Mouse (Mus musculus) testis, adult 2 months (tissue): ENCODE data around the gene Magi2. TPM values are rescaled to one million over a fixed set of nuclear protein-coding genes. Genes with fewer than 3 reads are reported as not detected.

Experiments used
- H3K27ac ChIP-seq: fragments of 200-500 bp; 2 replicates; pipeline ENCODE4 v1.5.1; 2012; ENCODE audit warnings: low read depth, low read length; ENCODE audit not compliant: control insufficient read depth, insufficient read depth
- H3K27me3 ChIP-seq: fragments of 200-500 bp; 2 replicates; pipeline ENCODE4 v1.6.1; 2012; ENCODE audit warnings: mild to moderate bottlenecking, low read length, moderate library complexity; ENCODE audit not compliant: control insufficient read depth, insufficient read depth
- H3K36me3 ChIP-seq: fragments of 200-500 bp; 2 replicates; pipeline ENCODE4 v1.6.1; 2012; ENCODE audit warnings: mild to moderate bottlenecking, low read length; ENCODE audit not compliant: control insufficient read depth, insufficient read depth
- H3K4me1 ChIP-seq: fragments of 200-500 bp; 2 replicates; pipeline ENCODE4 v1.6.1; 2012; ENCODE audit warnings: low read length; ENCODE audit not compliant: control insufficient read depth, insufficient read depth
- H3K4me3 ChIP-seq: fragments of 200-500 bp; 2 replicates; pipeline ENCODE4 v1.5.1; 2012; ENCODE audit warnings: low read depth, mild to moderate bottlenecking, low read length, moderate library complexity, mixed read lengths; ENCODE audit not compliant: control insufficient read depth
- CTCF ChIP-seq: fragments of 200-500 bp; IDR thresholded peaks from 2 replicates; pipeline ENCODE4 v1.5.1; 2012; ENCODE audit warnings: low read depth, mild to moderate bottlenecking, inconsistent platforms, low read length, moderate library complexity; ENCODE audit not compliant: control insufficient read depth, insufficient read depth, insufficient replicate concordance
- POLR2A ChIP-seq: fragments of 200-500 bp; IDR thresholded peaks from 2 replicates; pipeline ENCODE4 v1.6.1; 2012; ENCODE audit warnings: low read depth, mild to moderate bottlenecking, inconsistent platforms, low read length, moderate library complexity; ENCODE audit not compliant: control insufficient read depth
- polyA plus RNA-seq: library from polyadenylated mRNA; depleted of rRNA; stranded (reverse); fragments of >200 nt; gene quantifications from 2 replicates; pipeline ENCODE4 v1.2.3, GENCODE M21; 2012

Gene Magi2
- polyA plus RNA-seq, 1 experiment = 6.3 TPM

DNA sequence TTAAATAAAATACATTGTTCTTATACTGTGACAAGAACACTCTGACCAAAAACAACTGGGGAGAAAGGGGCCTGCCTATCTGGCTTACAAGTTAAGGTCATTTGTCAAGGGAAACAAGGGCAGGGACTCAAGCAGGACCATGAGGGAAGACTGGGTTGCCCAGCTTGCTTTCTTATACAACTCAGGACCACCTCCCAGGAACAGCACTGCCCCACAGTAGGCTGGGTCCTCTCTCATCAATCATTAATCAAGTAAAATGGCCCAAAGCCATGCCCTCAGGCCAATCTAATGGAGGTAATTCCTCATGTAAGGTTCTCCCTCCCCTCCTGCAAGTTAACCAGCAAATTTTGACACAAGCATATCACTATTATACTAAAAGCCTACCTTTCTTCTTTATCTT is 1349.4 kb downstream of the Magi2 start:
- no peaks in the 10 kb centered on the region for H3K4me1 ChIP-seq

DNA sequence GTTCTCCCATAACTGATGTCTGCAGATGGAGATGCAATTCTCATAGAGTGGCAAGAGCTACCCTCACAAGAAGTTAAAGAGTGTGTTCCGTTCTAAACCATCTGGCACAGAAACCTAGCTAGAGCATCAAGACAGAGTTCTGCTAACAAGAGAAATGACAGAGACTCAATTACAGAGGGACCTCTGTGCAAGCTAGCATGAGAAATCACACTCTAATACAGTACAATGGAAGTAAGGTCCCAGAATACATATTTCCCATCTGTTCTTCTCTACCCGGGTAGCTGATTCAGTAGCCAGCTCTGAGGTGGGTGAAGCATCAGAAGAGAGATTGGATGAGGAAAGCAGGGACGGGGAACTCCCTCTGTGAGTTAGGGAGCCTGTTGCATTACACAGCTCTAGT is 1351.8 kb downstream of the Magi2 start:
- H3K27me3 ChIP-seq = no peaks in the 10 kb centered on the region
- TF ChIP-seq CTCF (no peak), POLR2A (no peak)
- H3K36me3 ChIP-seq = no peaks in the 10 kb centered on the region
- no peaks in the 10 kb centered on the region for H3K4me1 ChIP-seq
- no peak overlapping the region for H3K27ac ChIP-seq
- no peak overlapping the region for H3K4me3 ChIP-seq

More for the DNA sequence above, 1349.4 kb downstream of the Magi2 start:
- Histone ChIP-seq H3K4me3 (no peak overlapping the region), H3K27ac (no peak overlapping the region), H3K36me3 (no peaks in the 10 kb centered on the region), H3K27me3 (no peaks in the 10 kb centered on the region)
- TF ChIP-seq POLR2A (no peak), CTCF (no peak)

DNA sequence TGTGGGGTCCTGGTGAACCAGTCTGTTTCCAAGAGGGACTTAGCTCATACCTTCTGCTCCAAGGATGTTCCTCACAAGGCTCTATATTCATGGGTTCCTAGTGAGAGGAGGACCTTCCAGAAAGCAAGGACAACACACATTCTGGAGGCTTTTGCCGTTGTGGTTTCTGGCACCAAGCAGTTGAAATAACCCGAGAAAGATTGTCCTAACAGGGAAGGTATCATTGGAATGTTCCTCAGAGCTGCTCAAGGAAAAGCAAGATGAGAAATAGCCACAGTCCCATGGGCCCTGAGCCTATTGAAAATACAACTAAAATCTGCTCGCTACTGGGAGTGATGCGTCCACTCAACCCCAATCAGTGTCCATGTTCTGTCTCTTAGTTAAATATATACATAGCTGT is 1353.8 kb downstream of the Magi2 start:
- TF ChIP-seq CTCF = no peak
- TF ChIP-seq POLR2A = no peak
- H3K27me3 ChIP-seq = no peaks in the 10 kb centered on the region
- H3K27ac ChIP-seq = no peak overlapping the region
- H3K36me3 ChIP-seq = no peaks in the 10 kb centered on the region
- H3K4me1 ChIP-seq = no peaks in the 10 kb centered on the region
- no peak overlapping the region for H3K4me3 ChIP-seq

DNA sequence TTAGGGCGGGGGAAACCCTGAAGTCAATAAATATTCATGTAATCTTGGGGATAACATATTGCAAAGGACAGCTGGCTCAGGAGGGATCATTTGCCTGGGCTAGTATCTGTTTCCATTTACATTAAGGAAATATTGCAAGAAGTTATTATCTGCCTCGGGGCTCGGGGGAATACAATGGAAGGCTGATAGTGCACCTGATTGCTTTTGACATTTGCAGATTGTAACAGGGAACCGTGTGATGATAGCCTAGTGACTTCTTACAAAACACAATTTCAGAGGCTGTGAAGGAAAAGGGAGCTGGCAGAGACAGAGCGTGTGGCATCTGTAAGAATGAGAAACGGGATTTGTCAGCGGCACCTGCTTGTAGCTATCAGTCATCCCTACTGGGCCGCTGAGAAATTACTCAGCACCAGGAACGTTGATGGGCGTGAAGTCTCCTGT is 1356.2 kb downstream of the Magi2 start:
- Histone ChIP-seq H3K36me3 (no peaks in the 10 kb centered on the region), H3K4me3 (no peak overlapping the region), H3K27me3 (no peaks in the 10 kb centered on the region), H3K4me1 (no peaks in the 10 kb centered on the region), H3K27ac (no peak overlapping the region)
- TF ChIP-seq POLR2A (no peak), CTCF (no peak)

DNA sequence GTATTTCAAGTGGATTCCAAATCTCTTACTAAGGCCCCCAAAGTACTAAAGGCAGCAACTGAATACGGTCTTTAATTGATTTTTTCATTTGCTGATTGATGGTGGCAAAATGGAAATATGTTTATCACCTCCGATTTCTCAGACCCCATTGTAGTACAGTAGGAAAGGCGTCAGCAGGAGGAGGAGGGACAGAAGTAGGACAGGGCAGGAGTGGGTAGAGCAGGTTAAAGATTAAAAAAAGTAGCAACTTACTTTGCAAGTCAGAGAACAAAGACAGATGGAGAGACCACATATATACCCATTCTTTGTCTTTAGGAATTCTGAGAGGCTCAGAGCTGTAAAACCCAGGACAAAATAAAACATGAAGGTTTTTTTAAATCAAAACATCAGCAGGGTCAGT is 1356.8 kb downstream of the Magi2 start:
- H3K4me3 ChIP-seq = no peak overlapping the region
- no peaks in the 10 kb centered on the region for H3K4me1 ChIP-seq
- H3K36me3 ChIP-seq = no peaks in the 10 kb centered on the region
- TF ChIP-seq POLR2A = no peak
- no peak for TF ChIP-seq CTCF
- H3K27ac ChIP-seq = no peak overlapping the region
- no peaks in the 10 kb centered on the region for H3K27me3 ChIP-seq

DNA sequence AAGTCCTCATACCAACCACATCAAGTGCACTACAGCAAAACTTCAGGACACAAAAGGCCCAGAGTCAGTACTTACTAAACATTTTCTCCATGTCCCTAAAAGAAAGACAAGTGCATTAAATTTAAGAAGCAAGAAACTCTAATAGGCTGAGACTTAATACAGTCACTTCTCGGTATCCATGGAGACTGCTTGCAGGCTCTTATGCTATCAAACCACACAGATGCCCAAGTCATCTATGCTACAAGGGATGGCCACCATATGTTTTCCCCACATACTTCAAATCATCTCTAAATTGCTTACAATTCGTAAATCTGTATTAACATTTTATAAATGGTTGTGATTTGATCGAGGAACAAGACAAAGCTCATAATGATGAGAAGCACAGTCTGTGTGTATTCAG is 1357.9 kb downstream of the Magi2 start:
- TF ChIP-seq POLR2A = no peak
- TF ChIP-seq CTCF = no peak
- no peaks in the 10 kb centered on the region for H3K36me3 ChIP-seq
- no peaks in the 10 kb centered on the region for H3K27me3 ChIP-seq
- no peaks in the 10 kb centered on the region for H3K4me1 ChIP-seq
- no peak overlapping the region for H3K4me3 ChIP-seq
- no peak overlapping the region for H3K27ac ChIP-seq

DNA sequence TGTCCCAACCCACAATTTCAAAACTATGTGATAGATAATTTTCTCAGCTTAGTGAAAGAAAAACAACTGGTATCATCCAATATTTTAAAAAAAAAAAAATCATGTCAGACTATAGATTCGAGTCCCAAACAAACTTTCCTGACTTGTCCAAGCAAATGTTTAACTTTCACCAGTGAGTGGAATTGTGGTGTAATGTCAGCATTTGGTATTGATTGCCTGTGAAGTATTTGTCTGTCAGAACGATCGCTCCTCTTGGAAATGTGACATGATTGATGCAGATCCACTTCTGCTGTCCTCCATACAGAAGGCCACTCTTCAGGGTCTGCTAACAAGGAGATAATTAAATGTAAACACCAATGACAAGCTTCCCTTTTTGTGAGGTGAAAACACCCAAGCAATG is 1362.9 kb downstream of the Magi2 start:
- no peak overlapping the region for H3K4me3 ChIP-seq
- TF ChIP-seq POLR2A = no peak
- no peak for TF ChIP-seq CTCF
- H3K4me1 ChIP-seq = no peaks in the 10 kb centered on the region
- H3K27me3 ChIP-seq = no peaks in the 10 kb centered on the region
- H3K36me3 ChIP-seq = no peaks in the 10 kb centered on the region
- no peak overlapping the region for H3K27ac ChIP-seq

DNA sequence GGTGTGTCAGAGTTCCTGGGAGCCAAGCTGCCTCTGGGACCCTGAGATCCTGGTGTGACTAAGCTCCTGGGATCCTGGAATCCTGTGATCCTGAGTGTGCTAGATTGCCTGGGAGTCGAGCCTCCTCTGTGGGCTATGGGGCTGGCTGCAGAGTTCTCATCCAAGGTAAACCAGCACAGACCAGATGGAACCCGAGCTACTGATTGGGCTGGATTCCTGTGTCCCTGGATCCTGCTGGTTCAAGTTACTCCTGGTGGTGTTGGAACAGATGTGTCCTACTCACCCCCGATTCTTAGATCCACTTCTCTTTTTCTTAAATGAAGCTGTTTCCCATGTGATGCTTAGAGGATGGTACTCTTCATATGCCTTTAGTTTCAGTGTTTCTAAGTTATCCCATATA is 1371.4 kb downstream of the Magi2 start:
- Histone ChIP-seq H3K36me3 (no peaks in the 10 kb centered on the region), H3K4me3 (no peak overlapping the region), H3K4me1 (no peaks in the 10 kb centered on the region), H3K27ac (no peak overlapping the region), H3K27me3 (no peaks in the 10 kb centered on the region)
- no peak for TF ChIP-seq CTCF
- no peak for TF ChIP-seq POLR2A
